Mouse (Mus musculus) ZHBTc4 (cell line): ENCODE data around the gene Shisa8.
"Not testable (repeated sequence)": the region's sequence is repeated elsewhere in the genome, so short reads cannot be mapped to it uniquely, and the experiment has no call there.

Experiments
- DNase-seq: peaks from one replicate; pipeline ENCODE4 v3.0.0-alpha.2; 2011; ENCODE audit warnings: low read depth, low spot score

Shisa8 gene

GRCm38 (mm10) chr15:82212752-82213063, at the start of gene Shisa8:
Gene Shisa8, minus strand, starts transcription at chr15:82212815.
- peak; percentile 64 for DNase-seq

- peak; percentile 95 for DNase-seq
These were observed 46.9 kb upstream of the Shisa8 start for GRCm38 (mm10) chr15:82259510-82259909.

- DNase-seq: no peak
These were observed 43.3 kb upstream of the Shisa8 start for GRCm38 (mm10) chr15:82255944-82256383.

DNA sequence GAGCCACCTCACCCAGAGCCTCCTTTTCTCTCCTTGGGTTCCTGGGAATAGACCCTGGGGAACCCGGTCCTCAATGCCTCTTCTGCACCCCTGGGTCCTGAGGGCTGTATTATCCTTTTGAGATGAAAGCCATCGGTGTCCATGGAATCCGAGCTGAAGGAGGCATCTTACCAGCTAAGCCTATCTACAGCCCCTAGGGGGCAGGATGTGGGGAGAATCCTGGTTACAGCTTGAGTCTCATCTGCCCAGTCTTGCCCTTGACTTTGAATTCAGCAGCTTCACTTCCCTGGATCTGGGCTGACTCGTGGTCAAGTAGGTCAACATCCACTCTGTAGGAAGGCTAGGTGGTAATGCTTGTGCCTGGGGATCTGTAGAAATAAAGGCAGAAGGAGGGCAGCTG, 42.6 kb upstream of the Shisa8 start:
- peak; percentile 59 for DNase-seq

- no peak for DNase-seq
These were observed 39.5 kb upstream of the Shisa8 start, which contains the start of gene 1500009C09Rik for GRCm38 (mm10) chr15:82252097-82252496. Gene 1500009C09Rik, plus strand, starts transcription at chr15:82252397.

DNA sequence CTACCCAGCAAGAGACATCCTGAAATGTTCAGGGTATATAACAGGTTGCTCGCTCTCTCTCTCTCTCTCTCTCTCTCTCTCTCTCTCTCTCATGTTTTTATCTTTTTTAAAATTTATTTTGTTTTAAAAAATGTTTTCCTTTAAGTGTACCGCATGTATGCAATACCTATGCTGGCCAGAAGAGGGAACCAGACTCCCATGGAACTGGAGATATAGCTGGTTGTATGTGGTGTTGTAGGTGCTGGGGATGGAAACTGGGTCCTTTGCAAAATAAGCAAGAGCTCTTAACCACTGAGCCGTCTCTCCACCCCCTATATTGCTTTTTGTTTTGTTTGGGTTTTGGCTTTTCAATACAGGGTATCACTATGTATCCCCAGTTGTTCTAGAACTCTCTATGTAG, 39.0 kb upstream of the Shisa8 start:
- no peak for DNase-seq

DNA sequence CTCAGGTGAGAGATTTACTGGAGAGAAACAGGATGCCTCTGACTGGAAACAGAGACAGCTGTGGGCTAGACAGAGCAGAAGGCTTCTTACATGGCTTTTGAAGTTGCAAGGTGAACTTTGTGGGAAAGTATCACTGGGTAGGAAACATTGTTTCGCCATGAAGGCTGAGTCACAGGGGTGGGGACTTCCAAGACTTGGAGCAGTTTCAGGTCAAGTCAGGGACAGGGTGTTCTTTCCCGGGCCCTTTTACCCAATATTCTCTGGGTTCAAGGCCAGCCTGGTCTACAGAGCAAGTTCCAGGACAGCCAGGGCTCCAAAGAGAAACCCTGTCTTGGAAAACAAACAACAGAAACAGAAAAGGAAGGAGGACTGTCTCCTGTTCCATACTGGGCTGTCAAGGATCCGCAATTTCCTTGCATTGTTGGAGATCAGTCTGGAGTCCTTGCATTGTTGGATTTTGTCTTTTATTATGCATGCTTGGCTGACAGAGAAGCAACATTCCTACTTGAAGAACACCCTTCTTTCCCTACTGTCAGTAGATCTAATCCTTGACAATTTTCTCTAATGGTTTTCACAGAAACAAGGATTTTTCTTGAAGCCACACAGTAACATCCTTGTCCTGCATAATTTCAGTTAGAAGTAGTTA, 34.6 kb upstream of the Shisa8 start:
- peak; percentile 72 for DNase-seq

DNA sequence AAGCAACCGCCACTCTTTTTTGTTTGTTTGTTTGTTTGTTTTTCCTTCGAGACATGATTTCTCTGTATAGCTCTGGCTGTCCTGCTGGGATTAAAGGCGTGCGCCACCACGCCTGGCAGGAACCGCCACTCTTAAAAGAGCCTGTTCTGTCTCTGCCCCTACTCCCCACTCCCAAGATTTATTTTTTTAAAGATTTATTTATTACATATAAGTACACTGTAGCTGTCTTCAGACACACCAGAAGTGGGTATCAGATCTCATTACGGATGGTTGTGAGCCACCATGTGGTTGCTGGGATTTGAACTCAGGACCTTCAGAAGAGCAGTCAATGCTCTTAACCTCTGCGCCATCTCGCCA, 32.2 kb upstream of the Shisa8 start:
- DNase-seq: not testable (repeated sequence)

DNA sequence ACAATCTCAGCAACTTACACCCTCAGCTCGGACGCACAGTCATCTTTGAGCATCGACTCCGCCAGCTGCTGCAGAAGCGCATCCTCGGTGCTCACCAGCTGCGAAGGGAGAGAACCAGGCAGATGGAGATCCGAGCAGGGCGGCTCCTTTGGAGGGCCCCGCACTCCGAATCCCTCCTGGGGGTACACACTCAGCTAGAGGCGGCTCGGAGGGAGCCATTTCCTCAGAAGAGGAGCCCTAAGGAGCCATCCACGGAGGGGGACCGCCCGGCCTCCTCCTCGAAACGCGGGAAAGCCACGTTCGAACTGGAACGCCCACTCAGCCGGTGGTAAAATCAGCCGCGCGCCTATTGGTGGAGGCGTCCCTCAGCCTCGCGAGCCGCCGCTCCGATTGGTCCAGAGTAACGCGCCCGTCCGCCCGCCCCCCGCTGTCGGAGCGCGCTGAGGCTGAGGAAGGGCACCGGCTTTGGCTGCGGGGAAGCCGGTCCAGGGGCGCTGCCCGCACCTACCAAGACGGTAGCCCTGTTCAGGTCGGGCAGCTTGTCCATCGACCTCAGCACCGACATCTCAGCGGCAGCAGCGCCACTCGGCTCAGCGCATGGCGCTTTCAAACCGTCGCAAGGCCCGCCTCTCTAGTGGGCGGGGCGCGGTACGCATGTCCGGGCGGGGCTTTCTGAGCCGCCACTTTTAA, 31.6 kb upstream of the Shisa8 start, which contains the start of gene Cenpm:
TSS of gene Cenpm (minus strand) at position 634 of the 690 bp plus-strand sequence.
- peak; percentile 96 for DNase-seq

DNA sequence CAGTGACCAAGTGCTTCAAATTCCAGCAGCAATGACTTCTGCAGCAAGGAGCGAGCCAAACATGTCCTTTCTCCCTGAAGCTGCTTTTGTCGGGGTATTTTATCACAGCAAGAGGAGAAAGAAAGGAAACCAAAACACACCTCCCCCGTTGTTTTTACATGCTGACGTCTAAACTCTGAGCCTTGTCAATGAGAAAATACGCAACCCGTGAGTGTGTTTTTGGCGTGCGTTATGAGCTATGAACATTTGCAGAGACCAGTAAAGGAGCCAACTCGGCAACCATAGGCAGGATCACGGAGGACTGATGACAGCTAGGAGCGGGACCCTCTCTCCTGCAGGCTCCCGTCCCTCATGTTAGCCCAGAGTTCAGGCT, 31.1 kb upstream of the Shisa8 start:
- DNase-seq: no peak

GRCm38 (mm10) chr15:82243311-82243710, 30.7 kb upstream of the Shisa8 start:
- DNase-seq: no peak

DNA sequence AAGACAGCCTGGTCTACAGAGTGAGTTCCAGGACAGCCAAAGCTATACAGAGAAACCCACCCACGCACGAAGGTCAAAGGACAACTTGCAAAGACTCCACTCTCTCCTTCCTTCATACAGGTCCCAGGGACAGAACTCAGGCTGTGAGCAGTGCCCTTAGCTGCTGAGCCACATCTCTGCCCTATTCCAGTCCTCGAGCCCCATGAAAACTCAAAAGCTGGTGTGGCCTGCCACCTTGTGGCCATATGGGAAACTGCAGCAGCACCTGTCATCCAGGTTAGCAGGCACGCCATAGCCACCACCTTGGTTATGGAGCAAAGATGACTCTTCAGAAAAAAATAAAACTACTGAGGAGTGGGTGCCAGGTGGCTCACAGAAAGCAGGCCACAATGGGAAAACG, 23.9 kb upstream of the Shisa8 start:
- DNase-seq: peak; percentile 88

DNA sequence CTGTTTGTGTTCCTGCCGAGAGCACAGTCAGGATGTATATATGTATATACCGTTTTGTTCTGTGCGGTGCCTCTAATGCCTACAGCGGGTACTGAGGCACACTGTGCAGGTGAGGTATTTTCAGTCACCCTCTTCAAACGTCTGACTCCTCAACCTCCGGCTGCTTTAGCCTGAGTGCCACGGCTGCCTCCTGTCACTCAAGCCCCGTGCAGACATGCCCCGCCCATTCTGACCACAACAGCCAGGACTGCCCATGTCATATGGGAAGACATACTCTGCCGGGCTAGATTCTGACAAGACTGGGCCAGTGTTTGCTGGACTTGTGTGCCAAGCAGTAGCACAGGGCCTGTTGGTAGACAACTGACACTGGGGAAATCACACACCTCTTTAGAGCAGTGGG, 23.0 kb upstream of the Shisa8 start:
- peak; percentile 58 for DNase-seq

GRCm38 (mm10) chr15:82232651-82233050, 20.0 kb upstream of the Shisa8 start:
- no peak for DNase-seq

DNA sequence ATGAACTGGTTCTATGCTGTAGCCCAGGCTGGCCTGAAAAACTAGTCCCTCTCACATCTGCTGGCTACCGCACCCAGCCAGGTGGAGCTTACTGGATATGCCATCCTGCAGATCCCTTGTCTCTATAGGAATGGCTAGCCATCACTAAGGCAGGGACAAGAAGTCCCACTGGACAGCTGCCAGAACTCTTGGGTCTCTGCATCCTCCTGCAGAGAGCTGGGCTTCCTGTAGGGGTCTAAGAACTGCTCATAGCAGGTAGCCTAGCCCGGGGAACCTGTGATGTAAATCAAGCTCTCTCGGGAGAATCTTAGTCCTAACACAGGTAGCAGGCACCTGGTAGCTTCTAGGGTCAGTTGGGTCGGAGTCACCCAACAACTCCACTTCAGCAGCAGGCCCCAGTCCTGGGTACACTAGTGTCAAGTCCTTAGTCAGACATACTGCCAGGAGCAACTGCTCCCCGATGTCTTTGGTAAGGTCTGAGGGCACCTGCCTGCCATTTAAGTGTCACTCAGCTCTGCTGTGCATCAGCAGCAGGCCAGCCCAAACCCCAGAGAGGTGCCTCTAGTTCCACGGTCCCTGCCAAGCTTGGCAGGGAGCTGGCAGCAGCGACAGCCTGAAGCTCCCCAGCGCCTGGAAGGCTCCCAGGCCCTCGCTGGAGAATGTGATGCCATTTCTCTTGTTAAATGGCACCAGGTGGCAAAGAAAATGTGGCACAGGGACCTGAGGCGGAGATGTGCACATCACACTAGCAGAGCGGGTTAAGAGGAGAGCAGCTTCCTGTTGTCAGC, 19.2 kb upstream of the Shisa8 start:
- no peak for DNase-seq

DNA sequence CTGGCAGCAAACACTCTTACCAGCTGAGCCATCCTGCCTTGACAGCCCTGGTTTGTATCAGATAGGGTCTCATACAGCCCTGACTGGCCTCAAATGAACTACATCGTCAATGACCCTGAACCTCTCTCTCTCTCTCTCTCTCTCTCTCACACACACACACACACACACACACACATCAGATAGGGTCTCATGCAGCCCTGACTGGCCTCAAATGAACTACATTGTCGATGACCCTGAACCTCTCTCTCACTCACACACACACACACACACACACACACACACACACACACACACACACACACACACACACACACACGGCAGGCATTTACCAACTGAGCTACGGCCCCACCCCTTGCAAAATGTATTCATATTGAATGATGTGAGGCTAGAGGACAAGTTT, 18.5 kb upstream of the Shisa8 start:
- no peak for DNase-seq

- DNase-seq: no peak
These were observed 17.5 kb upstream of the Shisa8 start for GRCm38 (mm10) chr15:82230098-82230611.

- DNase-seq: no peak
These were observed 17.0 kb upstream of the Shisa8 start for GRCm38 (mm10) chr15:82229542-82230045.

DNA sequence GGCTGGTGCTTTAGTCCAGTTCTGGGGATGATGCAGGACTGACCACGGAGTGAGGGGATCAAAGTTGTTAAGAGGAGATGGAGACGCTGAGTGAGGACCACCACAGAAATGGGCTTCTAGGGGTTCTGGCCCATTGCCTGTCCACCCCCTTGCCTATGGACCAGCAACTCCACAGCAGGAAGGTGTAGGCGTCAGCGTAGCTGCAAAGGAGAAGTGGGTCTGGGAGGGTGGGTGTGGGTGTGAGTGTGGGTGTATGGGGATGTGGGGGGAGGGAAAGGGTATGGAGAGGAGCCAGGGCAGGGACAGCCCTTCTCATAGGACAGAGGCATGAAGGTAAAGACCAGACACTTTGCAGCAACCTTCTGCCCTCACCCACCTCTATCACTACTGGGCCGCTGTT, 13.2 kb upstream of the Shisa8 start:
- no peak for DNase-seq

GRCm38 (mm10) chr15:82224602-82225215, 12.1 kb upstream of the Shisa8 start:
- no peak for DNase-seq

GRCm38 (mm10) chr15:82223657-82224601, 11.3 kb upstream of the Shisa8 start, which contains the start of gene Tnfrsf13c:
Gene Tnfrsf13c, minus strand, starts transcription at chr15:82224369.
- DNase-seq: no peak
